Mouse (Mus musculus): ENCODE measurements around the gene Treml2. TPM values are rescaled to one million over a fixed set of nuclear protein-coding genes. Genes with fewer than 3 reads are reported as not detected.
A peak's percentile ranks its signal among the peaks of the same experiment; 100 is the strongest.

The Treml2 gene
- total RNA-seq, 1 experiment from 2014 or later = 102 TPM

GRCm38 (mm10) chr17:48280943-48281738 is 18.2 kb upstream of the Treml2 start:
- 0 out of 4 replicates have a peak, but pooled peaks of 1 of the 2 experiments have one; percentile 12 for ATAC-seq (replicated peaks in 1 of 2; ENCODE audit: insufficient read depth in 1 of 2, low FRiP score in 2 of 2, low TSS enrichment in 1 of 2, low read depth in 1 of 2, poor library complexity in 2 of 2, severe bottlenecking in 2 of 2)

GRCm38 (mm10) chr17:48281739-48282085 is 17.6 kb upstream of the Treml2 start:
- ATAC-seq (replicated peaks in 1 of 2; ENCODE audit: insufficient read depth in 1 of 2, low FRiP score in 2 of 2, low TSS enrichment in 1 of 2, low read depth in 1 of 2, poor library complexity in 2 of 2, severe bottlenecking in 2 of 2) = peak in 1 of 2 experiments; percentile 46; a peak in 1 of 4 replicates

GRCm38 (mm10) chr17:48286765-48287164 is 12.5 kb upstream of the Treml2 start:
- peak in 1 of 2 experiments; percentile 69; a peak in 1 of 4 replicates for ATAC-seq (replicated peaks in 1 of 2; ENCODE audit: insufficient read depth in 1 of 2, low FRiP score in 2 of 2, low TSS enrichment in 1 of 2, low read depth in 1 of 2, poor library complexity in 2 of 2, severe bottlenecking in 2 of 2)

GRCm38 (mm10) chr17:48287276-48287675 is 12.0 kb upstream of the Treml2 start:
- ATAC-seq (replicated peaks in 1 of 2; ENCODE audit: insufficient read depth in 1 of 2, low FRiP score in 2 of 2, low TSS enrichment in 1 of 2, low read depth in 1 of 2, poor library complexity in 2 of 2, severe bottlenecking in 2 of 2) = no peak

- ATAC-seq (replicated peaks in 1 of 2; ENCODE audit: insufficient read depth in 1 of 2, low FRiP score in 2 of 2, low TSS enrichment in 1 of 2, low read depth in 1 of 2, poor library complexity in 2 of 2, severe bottlenecking in 2 of 2) = peak in 1 of 2 experiments; percentile 25; a peak in 1 of 4 replicates
These were observed 5.7 kb upstream of the Treml2 start for GRCm38 (mm10) chr17:48293500-48294194.

- no peak for ATAC-seq (replicated peaks in 1 of 2; ENCODE audit: insufficient read depth in 1 of 2, low FRiP score in 2 of 2, low TSS enrichment in 1 of 2, low read depth in 1 of 2, poor library complexity in 2 of 2, severe bottlenecking in 2 of 2)
These were observed 458 bp downstream of the Treml2 start for GRCm38 (mm10) chr17:48299756-48300155.

- peak; percentile 80 to 87 for ATAC-seq (replicated peaks in 1 of 2; ENCODE audit: insufficient read depth in 1 of 2, low FRiP score in 2 of 2, low TSS enrichment in 1 of 2, low read depth in 1 of 2, poor library complexity in 2 of 2, severe bottlenecking in 2 of 2)
These were observed 901 bp downstream of the Treml2 start for GRCm38 (mm10) chr17:48300199-48300598.

GRCm38 (mm10) chr17:48300861-48301260 is 1.6 kb downstream of the Treml2 start:
- ATAC-seq (replicated peaks in 1 of 2; ENCODE audit: insufficient read depth in 1 of 2, low FRiP score in 2 of 2, low TSS enrichment in 1 of 2, low read depth in 1 of 2, poor library complexity in 2 of 2, severe bottlenecking in 2 of 2) = peak; percentile 74 to 80

- no peak for ATAC-seq (replicated peaks in 1 of 2; ENCODE audit: insufficient read depth in 1 of 2, low FRiP score in 2 of 2, low TSS enrichment in 1 of 2, low read depth in 1 of 2, poor library complexity in 2 of 2, severe bottlenecking in 2 of 2)
These were observed 2.5 kb downstream of the Treml2 start for GRCm38 (mm10) chr17:48301792-48302191.

- no peak for ATAC-seq (replicated peaks in 1 of 2; ENCODE audit: insufficient read depth in 1 of 2, low FRiP score in 2 of 2, low TSS enrichment in 1 of 2, low read depth in 1 of 2, poor library complexity in 2 of 2, severe bottlenecking in 2 of 2)
These were observed 12.8 kb downstream of the Treml2 start for GRCm38 (mm10) chr17:48312124-48312523.

- ATAC-seq (replicated peaks in 1 of 2; ENCODE audit: insufficient read depth in 1 of 2, low FRiP score in 2 of 2, low TSS enrichment in 1 of 2, low read depth in 1 of 2, poor library complexity in 2 of 2, severe bottlenecking in 2 of 2) = peak; percentile 65 to 67
These were observed 16.7 kb downstream of the Treml2 start, which contains the start of gene B430306N03Rik for GRCm38 (mm10) chr17:48315905-48316579. TSS of gene B430306N03Rik (plus strand) at chr17:48316141.

GRCm38 (mm10) chr17:48318686-48319085 is 19.4 kb downstream of the Treml2 start:
- ATAC-seq (replicated peaks in 1 of 2; ENCODE audit: insufficient read depth in 1 of 2, low FRiP score in 2 of 2, low TSS enrichment in 1 of 2, low read depth in 1 of 2, poor library complexity in 2 of 2, severe bottlenecking in 2 of 2) = no peak

- ATAC-seq (replicated peaks in 1 of 2; ENCODE audit: insufficient read depth in 1 of 2, low FRiP score in 2 of 2, low TSS enrichment in 1 of 2, low read depth in 1 of 2, poor library complexity in 2 of 2, severe bottlenecking in 2 of 2) = no peak
These were observed 22.0 kb downstream of the Treml2 start for GRCm38 (mm10) chr17:48321279-48321678.

- ATAC-seq (replicated peaks in 1 of 2; ENCODE audit: insufficient read depth in 1 of 2, low FRiP score in 2 of 2, low TSS enrichment in 1 of 2, low read depth in 1 of 2, poor library complexity in 2 of 2, severe bottlenecking in 2 of 2) = no peak
These were observed 23.9 kb downstream of the Treml2 start for GRCm38 (mm10) chr17:48323236-48323635.

GRCm38 (mm10) chr17:48324258-48324657 is 25.0 kb downstream of the Treml2 start:
- peak; percentile 67 to 81; a peak in 3 of 4 replicates for ATAC-seq (replicated peaks in 1 of 2; ENCODE audit: insufficient read depth in 1 of 2, low FRiP score in 2 of 2, low TSS enrichment in 1 of 2, low read depth in 1 of 2, poor library complexity in 2 of 2, severe bottlenecking in 2 of 2)

- no peak for ATAC-seq (replicated peaks in 1 of 2; ENCODE audit: insufficient read depth in 1 of 2, low FRiP score in 2 of 2, low TSS enrichment in 1 of 2, low read depth in 1 of 2, poor library complexity in 2 of 2, severe bottlenecking in 2 of 2)
These were observed 25.8 kb downstream of the Treml2 start for GRCm38 (mm10) chr17:48325093-48325492.

GRCm38 (mm10) chr17:48325638-48326037 is 26.3 kb downstream of the Treml2 start:
- no peak for ATAC-seq (replicated peaks in 1 of 2; ENCODE audit: insufficient read depth in 1 of 2, low FRiP score in 2 of 2, low TSS enrichment in 1 of 2, low read depth in 1 of 2, poor library complexity in 2 of 2, severe bottlenecking in 2 of 2)

- ATAC-seq (replicated peaks in 1 of 2; ENCODE audit: insufficient read depth in 1 of 2, low FRiP score in 2 of 2, low TSS enrichment in 1 of 2, low read depth in 1 of 2, poor library complexity in 2 of 2, severe bottlenecking in 2 of 2) = no peak
These were observed 27.4 kb downstream of the Treml2 start for GRCm38 (mm10) chr17:48326656-48327055.

Measured in hematopoietic stem cell, adult 5-6 weeks (primary cell).